Mouse (Mus musculus): ENCODE data around the gene Nedd4. TPM values are rescaled to one million over a fixed set of nuclear protein-coding genes. Genes with fewer than 3 reads are reported as not detected.

Nedd4 gene
- polyA plus RNA-seq, 1 experiment: 612 TPM

- DNase-seq (ENCODE audit: low read depth): peak; percentile 71
- TF ChIP-seq POLR2A (IDR thresholded peaks at IDR 0.05; ENCODE audit: borderline replicate concordance, extremely low read depth, insufficient read depth, insufficient read length, poor library complexity, severe bottlenecking): no peak
- TF ChIP-seq CTCF (IDR thresholded peaks at IDR 0.05; ENCODE audit: borderline replicate concordance, extremely low read depth, insufficient read depth, insufficient read length): peak; percentile 83; the same call in 1 of the 2 replicates
These were observed 71.8 kb downstream of the Nedd4 start for GRCm38 (mm10) chr9:72733966-72734365.

DNA sequence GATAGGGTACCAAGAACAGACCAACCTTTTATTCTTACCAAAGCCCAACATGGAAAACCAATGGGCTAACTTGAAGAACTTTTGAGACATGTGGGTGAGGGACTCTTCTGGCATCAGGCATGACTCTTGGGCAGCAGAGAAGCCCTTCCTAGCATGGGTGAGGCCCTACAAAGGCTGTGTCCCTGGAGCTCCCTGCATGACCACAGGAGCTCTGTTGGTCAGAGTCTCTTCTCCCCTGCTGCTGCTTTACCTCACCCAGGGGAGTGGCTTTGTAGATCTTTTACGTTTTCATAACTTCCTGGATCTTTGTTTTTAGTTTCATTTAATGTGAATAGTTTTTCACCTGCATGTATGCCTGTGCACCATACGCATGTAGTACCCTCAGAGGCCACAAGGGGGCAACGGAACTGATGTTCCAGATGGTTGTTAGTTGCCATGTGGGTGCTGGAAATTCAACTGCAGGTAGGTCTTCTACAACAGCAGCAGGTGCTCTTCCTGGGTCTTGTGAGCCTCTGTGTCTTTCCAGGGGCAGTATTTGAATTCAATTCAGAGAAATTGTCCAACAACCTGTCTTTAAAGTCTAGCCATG is 73.8 kb downstream of the Nedd4 start:
- peak; percentile 47 for DNase-seq (ENCODE audit: low read depth)
- TF ChIP-seq CTCF (IDR thresholded peaks at IDR 0.05; ENCODE audit: borderline replicate concordance, extremely low read depth, insufficient read depth, insufficient read length): peak; percentile 69; the same call in 1 of the 2 replicates
- no peak for TF ChIP-seq POLR2A (IDR thresholded peaks at IDR 0.05; ENCODE audit: borderline replicate concordance, extremely low read depth, insufficient read depth, insufficient read length, poor library complexity, severe bottlenecking)

- no peak for DNase-seq (ENCODE audit: low read depth)
- no peak for TF ChIP-seq CTCF (IDR thresholded peaks at IDR 0.05; ENCODE audit: borderline replicate concordance, extremely low read depth, insufficient read depth, insufficient read length)
- no peak for TF ChIP-seq POLR2A (IDR thresholded peaks at IDR 0.05; ENCODE audit: borderline replicate concordance, extremely low read depth, insufficient read depth, insufficient read length, poor library complexity, severe bottlenecking)
These were observed 79.1 kb downstream of the Nedd4 start for GRCm38 (mm10) chr9:72741206-72741605.

GRCm38 (mm10) chr9:72746278-72746677 is 84.1 kb downstream of the Nedd4 start:
- DNase-seq (ENCODE audit: low read depth): no peak

DNA sequence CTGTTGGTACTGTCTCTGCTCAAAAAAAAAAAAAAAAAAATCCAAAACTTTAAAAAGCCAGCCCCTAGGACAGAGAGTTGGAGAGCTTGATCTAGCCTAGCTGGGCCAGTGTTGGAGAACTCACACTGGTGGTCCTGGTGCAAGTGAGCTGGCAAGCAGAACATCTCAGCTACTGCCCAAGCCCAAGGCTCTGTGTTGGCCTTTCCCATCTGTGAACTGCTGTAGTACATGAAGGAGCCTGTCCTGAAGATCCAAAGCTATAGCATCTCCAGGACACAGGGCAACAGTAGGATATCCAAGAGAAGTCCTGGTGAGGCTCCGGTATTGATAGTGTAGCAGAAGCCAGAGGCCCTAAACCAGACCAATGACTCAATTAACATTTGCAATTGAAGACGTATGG is 88.1 kb downstream of the Nedd4 start:
- TF ChIP-seq CTCF (IDR thresholded peaks at IDR 0.05; ENCODE audit: borderline replicate concordance, extremely low read depth, insufficient read depth, insufficient read length): no peak
- TF ChIP-seq POLR2A (IDR thresholded peaks at IDR 0.05; ENCODE audit: borderline replicate concordance, extremely low read depth, insufficient read depth, insufficient read length, poor library complexity, severe bottlenecking): no peak
- no peak for DNase-seq (ENCODE audit: low read depth)

More at GRCm38 (mm10) chr9:72746278-72746677, 84.1 kb downstream of the Nedd4 start:
- no peak for TF ChIP-seq CTCF (IDR thresholded peaks at IDR 0.05; ENCODE audit: borderline replicate concordance, extremely low read depth, insufficient read depth, insufficient read length)

- TF ChIP-seq POLR2A (IDR thresholded peaks at IDR 0.05; ENCODE audit: borderline replicate concordance, extremely low read depth, insufficient read depth, insufficient read length, poor library complexity, severe bottlenecking): no peak
- no peak for TF ChIP-seq CTCF (IDR thresholded peaks at IDR 0.05; ENCODE audit: borderline replicate concordance, extremely low read depth, insufficient read depth, insufficient read length)
- no peak for DNase-seq (ENCODE audit: low read depth)
These were observed 90.5 kb downstream of the Nedd4 start for GRCm38 (mm10) chr9:72752656-72753055.

DNA sequence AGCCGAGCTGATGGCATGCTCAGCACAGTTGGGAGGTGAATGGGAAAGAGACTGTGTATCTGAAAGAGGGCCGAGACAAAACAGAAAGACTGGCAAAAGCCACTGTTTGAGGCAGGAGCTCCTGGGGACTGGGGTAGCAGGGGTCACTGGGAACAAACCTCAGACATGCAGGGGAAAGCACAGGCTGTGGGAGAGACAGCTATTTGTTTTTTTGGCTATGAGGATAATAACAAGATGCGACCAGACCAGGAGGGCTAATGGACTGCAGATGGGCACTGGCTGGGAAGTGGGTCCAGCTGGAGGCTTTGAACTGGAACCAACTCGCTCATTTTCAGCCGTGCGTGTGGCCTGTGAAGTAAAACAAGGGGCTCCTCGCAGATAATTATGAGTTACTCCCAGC is 91.6 kb downstream of the Nedd4 start:
- TF ChIP-seq CTCF (IDR thresholded peaks at IDR 0.05; ENCODE audit: borderline replicate concordance, extremely low read depth, insufficient read depth, insufficient read length) (no peak), POLR2A (IDR thresholded peaks at IDR 0.05; ENCODE audit: borderline replicate concordance, extremely low read depth, insufficient read depth, insufficient read length, poor library complexity, severe bottlenecking) (no peak)
- peak; percentile 78 for DNase-seq (ENCODE audit: low read depth)

- TF ChIP-seq CTCF (IDR thresholded peaks at IDR 0.05; ENCODE audit: borderline replicate concordance, extremely low read depth, insufficient read depth, insufficient read length) (no peak), POLR2A (IDR thresholded peaks at IDR 0.05; ENCODE audit: borderline replicate concordance, extremely low read depth, insufficient read depth, insufficient read length, poor library complexity, severe bottlenecking) (no peak)
- no peak for DNase-seq (ENCODE audit: low read depth)
These were observed 95.0 kb downstream of the Nedd4 start for GRCm38 (mm10) chr9:72757143-72757542.

- no peak for TF ChIP-seq CTCF (IDR thresholded peaks at IDR 0.05; ENCODE audit: borderline replicate concordance, extremely low read depth, insufficient read depth, insufficient read length)
- TF ChIP-seq POLR2A (IDR thresholded peaks at IDR 0.05; ENCODE audit: borderline replicate concordance, extremely low read depth, insufficient read depth, insufficient read length, poor library complexity, severe bottlenecking): no peak
- no peak for DNase-seq (ENCODE audit: low read depth)
These were observed 96.6 kb downstream of the Nedd4 start for GRCm38 (mm10) chr9:72758705-72759131.

GRCm38 (mm10) chr9:72763050-72763718 is 101.0 kb downstream of the Nedd4 start:
- peak; percentile 86 for DNase-seq (ENCODE audit: low read depth)
- no peak for TF ChIP-seq CTCF (IDR thresholded peaks at IDR 0.05; ENCODE audit: borderline replicate concordance, extremely low read depth, insufficient read depth, insufficient read length)
- TF ChIP-seq POLR2A (IDR thresholded peaks at IDR 0.05; ENCODE audit: borderline replicate concordance, extremely low read depth, insufficient read depth, insufficient read length, poor library complexity, severe bottlenecking): no peak

DNA sequence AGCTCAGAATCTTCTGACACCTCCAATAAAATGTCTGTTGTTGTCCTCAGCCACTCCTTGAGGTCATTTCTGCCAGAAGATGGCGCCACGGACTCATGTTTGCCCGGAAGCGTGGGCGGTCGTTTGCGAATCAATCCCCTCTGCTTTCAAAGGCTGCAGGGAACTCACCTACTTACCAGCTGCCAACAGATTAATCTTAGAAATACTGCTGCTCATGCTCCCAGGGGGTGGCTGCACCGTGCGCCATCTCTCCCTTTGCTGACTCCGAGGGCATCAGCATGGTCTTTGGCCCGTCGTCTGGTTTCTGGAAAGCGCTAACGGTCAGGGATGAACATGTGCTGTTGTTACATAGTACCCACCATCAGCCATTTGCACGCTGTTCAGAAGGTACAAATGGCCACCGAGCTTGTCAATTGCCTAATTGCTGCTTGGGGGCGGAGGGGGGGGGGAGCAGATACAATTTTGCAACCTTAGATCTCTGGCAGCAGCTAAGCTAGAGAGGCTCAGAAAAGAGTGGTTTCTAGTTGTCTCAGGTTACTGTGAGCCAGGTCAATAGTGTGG is 104.7 kb downstream of the Nedd4 start:
- peak; percentile 94 for DNase-seq (ENCODE audit: low read depth)
- TF ChIP-seq POLR2A (IDR thresholded peaks at IDR 0.05; ENCODE audit: borderline replicate concordance, extremely low read depth, insufficient read depth, insufficient read length, poor library complexity, severe bottlenecking) (no peak), CTCF (IDR thresholded peaks at IDR 0.05; ENCODE audit: borderline replicate concordance, extremely low read depth, insufficient read depth, insufficient read length) (peak; percentile 94)

DNA sequence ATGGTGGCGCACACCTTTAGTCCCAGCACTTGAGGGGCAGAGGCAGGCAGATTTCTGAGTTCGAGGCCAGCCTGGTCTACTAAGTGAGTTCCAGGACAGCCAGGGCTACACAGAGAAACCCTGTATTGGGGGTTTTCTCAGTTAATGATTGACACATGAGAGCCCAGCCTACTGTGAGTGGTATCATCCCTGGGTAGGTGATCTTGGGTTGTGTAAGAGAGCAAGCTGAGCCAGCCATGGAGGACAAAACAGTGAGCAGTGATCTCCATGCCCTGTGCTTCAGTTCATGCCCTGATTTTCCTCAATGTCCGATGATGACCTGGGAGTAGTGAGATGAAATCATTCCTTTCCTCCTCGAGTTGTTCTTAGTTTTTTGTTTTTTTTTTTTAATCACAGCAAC is 112.9 kb downstream of the Nedd4 start:
- TF ChIP-seq POLR2A (IDR thresholded peaks at IDR 0.05; ENCODE audit: borderline replicate concordance, extremely low read depth, insufficient read depth, insufficient read length, poor library complexity, severe bottlenecking) (no peak), CTCF (IDR thresholded peaks at IDR 0.05; ENCODE audit: borderline replicate concordance, extremely low read depth, insufficient read depth, insufficient read length) (no peak)
- no peak for DNase-seq (ENCODE audit: low read depth)

Measured in brain, embryonic 14.5 days (tissue).